Mouse (Mus musculus): Measurements from ENCODE around the gene Tns1. TPM values are rescaled to one million over a fixed set of nuclear protein-coding genes. Genes with fewer than 3 reads are reported as not detected.

Tns1 gene
- polyA plus RNA-seq, 1 experiment from 2014 or later, result 11.3 TPM

DNA sequence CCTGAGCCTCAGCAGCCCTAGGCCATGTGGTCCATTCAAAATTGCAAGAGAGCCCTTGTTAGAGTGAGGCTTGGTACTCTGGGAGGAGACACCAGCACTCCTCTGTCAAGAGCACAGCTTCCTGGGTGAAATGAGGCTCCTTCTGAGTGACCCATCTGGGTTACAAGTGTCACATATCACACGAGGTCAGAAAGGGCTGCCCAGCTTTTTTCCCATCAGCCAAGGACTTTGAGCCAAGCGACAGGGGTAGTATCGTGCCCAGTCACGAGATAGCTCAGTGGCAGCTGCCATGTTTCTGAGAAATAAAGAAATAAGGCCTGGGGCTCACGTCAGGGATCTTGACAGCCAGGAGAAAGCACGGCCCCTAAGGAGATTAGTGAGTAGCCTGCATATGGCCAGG is 186.4 kb downstream of the Tns1 start:
- Histone ChIP-seq H3K4me1 (ENCODE audit: control insufficient read depth, insufficient read depth, low read length) (no peaks in the 10 kb centered on the region), H3K4me3 (ENCODE audit: low read depth, low read length) (no peak overlapping the region), H3K4me2 (ENCODE audit: low read depth, low read length) (no peak overlapping the region), H3K9ac (replicated peaks; ENCODE audit: low read depth, low read length) (no peak overlapping the region), H3K9me3 (ENCODE audit: control insufficient read depth, low read length) (no peaks in the 10 kb centered on the region), H3K27ac (ENCODE audit: low read depth, low read length) (no peak overlapping the region), H3K36me3 (ENCODE audit: control insufficient read depth, insufficient read depth, low read length) (no peaks in the 10 kb centered on the region), H3K27me3 (ENCODE audit: control insufficient read depth, insufficient read depth, low read length) (no peaks in the 10 kb centered on the region)
- 80% methylated on average over 6 of the region's 6 CpGs for WGBS
- no peak for ATAC-seq (ENCODE audit: low read depth)

DNA sequence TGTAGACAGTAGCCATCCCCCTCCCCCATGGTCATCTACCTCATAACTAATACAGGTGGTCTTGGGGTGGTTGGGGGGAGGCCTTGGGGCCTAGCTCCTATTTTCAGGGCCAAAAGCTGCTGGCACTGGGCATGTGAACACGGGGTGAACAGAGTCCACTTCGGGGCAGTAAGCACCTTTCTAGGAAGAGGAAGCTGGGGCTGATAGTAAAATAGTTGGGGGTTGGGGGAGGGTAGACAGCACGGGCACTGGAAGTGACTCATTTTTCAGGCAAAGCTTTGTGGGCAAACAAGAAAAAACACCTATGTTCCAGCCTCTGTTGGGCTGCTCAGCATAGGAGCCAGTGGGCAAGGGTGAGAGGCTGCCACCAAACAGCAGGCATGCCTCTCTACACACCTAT is 187.7 kb downstream of the Tns1 start:
- WGBS, result 75% methylated on average over 3 of the region's 3 CpGs
- H3K4me3 ChIP-seq (ENCODE audit: low read depth, low read length), result no peak overlapping the region
- no peaks in the 10 kb centered on the region for H3K36me3 ChIP-seq (ENCODE audit: control insufficient read depth, insufficient read depth, low read length)
- no peaks in the 10 kb centered on the region for H3K4me1 ChIP-seq (ENCODE audit: control insufficient read depth, insufficient read depth, low read length)
- no peaks in the 10 kb centered on the region for H3K9me3 ChIP-seq (ENCODE audit: control insufficient read depth, low read length)
- H3K9ac ChIP-seq (replicated peaks; ENCODE audit: low read depth, low read length), result no peak overlapping the region
- no peak overlapping the region for H3K27ac ChIP-seq (ENCODE audit: low read depth, low read length)
- no peak overlapping the region for H3K4me2 ChIP-seq (ENCODE audit: low read depth, low read length)
- H3K27me3 ChIP-seq (ENCODE audit: control insufficient read depth, insufficient read depth, low read length), result no peaks in the 10 kb centered on the region
- no peak for ATAC-seq (ENCODE audit: low read depth)

DNA sequence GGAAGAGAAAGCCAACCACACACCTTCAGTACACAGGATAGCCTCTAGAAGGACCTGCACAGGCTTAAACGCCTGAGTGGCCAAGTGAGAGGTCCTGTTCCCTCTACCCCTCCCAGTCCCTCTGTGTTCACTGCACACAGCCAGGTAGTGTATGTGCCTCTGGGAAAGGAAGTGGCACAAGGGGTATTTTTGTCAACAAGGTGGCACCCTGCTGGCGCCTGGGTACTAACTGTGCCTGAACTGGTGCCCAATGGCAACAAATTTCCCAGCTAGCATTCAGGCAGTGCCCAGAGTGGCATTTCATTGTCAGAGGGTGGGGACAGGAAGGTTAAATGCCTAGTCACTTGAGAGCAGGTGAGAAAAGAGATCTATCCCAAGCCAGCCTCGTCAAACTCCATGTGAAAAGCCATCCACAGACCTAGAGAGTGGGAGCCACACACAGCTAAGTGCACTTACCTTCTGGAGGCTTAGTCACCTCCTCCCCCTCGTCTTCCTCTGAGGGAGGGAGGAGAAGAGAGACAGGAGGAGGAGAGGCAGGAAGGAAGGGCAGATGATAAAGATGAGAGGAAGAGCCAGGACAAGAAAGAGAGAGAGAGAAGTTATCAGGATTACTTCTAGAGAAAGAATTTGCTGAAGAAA is 188.7 kb downstream of the Tns1 start:
- Histone ChIP-seq H3K27me3 (ENCODE audit: control insufficient read depth, insufficient read depth, low read length) (no peaks in the 10 kb centered on the region), H3K4me1 (ENCODE audit: control insufficient read depth, insufficient read depth, low read length) (no peaks in the 10 kb centered on the region), H3K36me3 (ENCODE audit: control insufficient read depth, insufficient read depth, low read length) (no peaks in the 10 kb centered on the region), H3K27ac (ENCODE audit: low read depth, low read length) (no peak overlapping the region), H3K9me3 (ENCODE audit: control insufficient read depth, low read length) (no peaks in the 10 kb centered on the region), H3K4me3 (ENCODE audit: low read depth, low read length) (no peak overlapping the region), H3K4me2 (ENCODE audit: low read depth, low read length) (no peak overlapping the region), H3K9ac (replicated peaks; ENCODE audit: low read depth, low read length) (no peak overlapping the region)
- ATAC-seq (ENCODE audit: low read depth), result no peak
- WGBS, result 75% methylated on average over 4 of the region's 4 CpGs

DNA sequence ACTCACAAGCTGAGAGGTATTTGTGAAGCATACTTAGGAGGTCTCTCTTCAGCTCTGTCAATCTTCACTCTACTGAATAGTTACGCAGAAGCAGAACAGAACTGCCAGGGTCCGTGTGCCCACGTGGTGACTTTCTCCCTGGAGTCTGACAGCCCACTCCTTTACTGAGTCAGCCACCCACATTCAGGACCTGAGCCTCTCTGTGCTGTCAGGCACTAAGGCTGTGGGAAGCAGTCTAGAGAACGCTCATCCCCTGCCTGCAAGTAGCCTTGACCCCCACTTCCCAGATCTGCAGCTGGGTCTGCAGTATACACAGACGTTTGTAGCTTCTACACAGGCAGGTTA is 191.1 kb downstream of the Tns1 start:
- Histone ChIP-seq H3K9ac (replicated peaks; ENCODE audit: low read depth, low read length) (no peak overlapping the region), H3K4me2 (ENCODE audit: low read depth, low read length) (no peak overlapping the region), H3K4me3 (ENCODE audit: low read depth, low read length) (no peak overlapping the region), H3K27ac (ENCODE audit: low read depth, low read length) (no peak overlapping the region), H3K4me1 (ENCODE audit: control insufficient read depth, insufficient read depth, low read length) (no peaks in the 10 kb centered on the region), H3K27me3 (ENCODE audit: control insufficient read depth, insufficient read depth, low read length) (no peaks in the 10 kb centered on the region), H3K9me3 (ENCODE audit: control insufficient read depth, low read length) (no peaks in the 10 kb centered on the region), H3K36me3 (ENCODE audit: control insufficient read depth, insufficient read depth, low read length) (no peaks in the 10 kb centered on the region)
- no peak for ATAC-seq (ENCODE audit: low read depth)
- 77% methylated on average over 5 of the region's 5 CpGs for WGBS

DNA sequence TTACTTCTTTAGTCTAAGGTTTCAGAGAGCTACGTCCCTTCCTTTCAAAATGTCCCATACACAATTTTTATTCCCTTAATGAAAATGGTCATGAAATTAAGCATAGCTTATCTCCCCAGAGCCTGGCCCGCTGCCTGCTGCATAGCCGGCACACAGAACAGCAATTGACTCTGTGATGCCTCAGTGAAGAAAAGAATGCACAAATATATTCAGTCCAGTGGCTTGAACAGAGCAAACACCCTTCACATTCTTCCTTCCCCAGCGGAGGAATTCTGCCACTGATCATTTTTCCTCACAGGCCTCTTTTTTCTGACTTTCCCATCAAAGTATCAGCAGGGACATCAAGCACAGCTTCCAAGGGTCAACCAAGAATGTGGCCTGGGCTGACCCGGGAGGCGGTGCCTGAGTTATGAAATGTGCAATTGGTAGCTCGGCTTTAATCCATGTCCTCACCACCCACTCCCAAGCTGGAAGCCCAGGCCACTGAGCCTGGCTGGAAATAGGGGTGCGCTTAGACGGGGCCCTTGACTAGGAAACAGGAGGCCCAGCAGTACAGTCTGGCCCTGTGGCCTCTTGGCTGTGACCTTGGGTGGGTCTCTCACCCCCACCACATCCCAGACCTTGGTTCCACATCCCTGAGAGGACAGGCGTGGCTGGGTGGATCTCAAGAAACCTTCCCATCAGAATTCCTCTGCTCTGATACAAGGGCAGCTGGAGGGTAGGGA is 191.7 kb downstream of the Tns1 start:
- H3K9ac ChIP-seq (replicated peaks; ENCODE audit: low read depth, low read length), result no peak overlapping the region
- WGBS, result 75% methylated on average over 10 of the region's 10 CpGs

DNA sequence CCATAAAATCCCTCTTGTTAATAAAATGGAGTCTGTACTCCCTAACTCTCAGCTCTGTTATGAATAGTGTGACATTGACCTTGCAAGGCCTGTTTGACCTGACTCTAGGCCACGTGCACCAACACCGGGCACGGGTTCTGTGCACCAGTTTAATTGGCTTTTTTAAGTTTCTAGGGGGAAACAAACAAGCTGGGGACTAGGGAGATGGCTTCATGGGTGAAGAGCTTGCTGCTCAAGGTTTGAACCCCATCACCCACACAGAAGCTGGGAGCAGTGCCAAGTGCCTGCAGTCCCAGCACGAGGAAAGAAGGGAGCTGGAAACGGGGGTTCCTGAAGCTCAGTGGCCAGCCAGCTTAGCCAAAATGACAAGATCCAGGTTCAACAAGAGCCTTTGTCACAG is 192.4 kb downstream of the Tns1 start:
- no peaks in the 10 kb centered on the region for H3K36me3 ChIP-seq (ENCODE audit: control insufficient read depth, insufficient read depth, low read length)
- H3K9me3 ChIP-seq (ENCODE audit: control insufficient read depth, low read length), result no peaks in the 10 kb centered on the region
- no peaks in the 10 kb centered on the region for H3K4me1 ChIP-seq (ENCODE audit: control insufficient read depth, insufficient read depth, low read length)
- H3K27ac ChIP-seq (ENCODE audit: low read depth, low read length), result no peak overlapping the region
- WGBS, result 74% methylated on average over 5 of the region's 5 CpGs
- H3K4me2 ChIP-seq (ENCODE audit: low read depth, low read length), result no peak overlapping the region
- H3K9ac ChIP-seq (replicated peaks; ENCODE audit: low read depth, low read length), result no peak overlapping the region
- no peak for ATAC-seq (ENCODE audit: low read depth)
- H3K4me3 ChIP-seq (ENCODE audit: low read depth, low read length), result no peak overlapping the region
- no peaks in the 10 kb centered on the region for H3K27me3 ChIP-seq (ENCODE audit: control insufficient read depth, insufficient read depth, low read length)

More for the DNA sequence above, 191.7 kb downstream of the Tns1 start:
- Histone ChIP-seq H3K27ac (ENCODE audit: low read depth, low read length) (no peak overlapping the region), H3K4me1 (ENCODE audit: control insufficient read depth, insufficient read depth, low read length) (no peaks in the 10 kb centered on the region), H3K36me3 (ENCODE audit: control insufficient read depth, insufficient read depth, low read length) (no peaks in the 10 kb centered on the region), H3K27me3 (ENCODE audit: control insufficient read depth, insufficient read depth, low read length) (no peaks in the 10 kb centered on the region), H3K4me2 (ENCODE audit: low read depth, low read length) (no peak overlapping the region), H3K4me3 (ENCODE audit: low read depth, low read length) (no peak overlapping the region), H3K9me3 (ENCODE audit: control insufficient read depth, low read length) (no peaks in the 10 kb centered on the region)
- no peak for ATAC-seq (ENCODE audit: low read depth)

DNA sequence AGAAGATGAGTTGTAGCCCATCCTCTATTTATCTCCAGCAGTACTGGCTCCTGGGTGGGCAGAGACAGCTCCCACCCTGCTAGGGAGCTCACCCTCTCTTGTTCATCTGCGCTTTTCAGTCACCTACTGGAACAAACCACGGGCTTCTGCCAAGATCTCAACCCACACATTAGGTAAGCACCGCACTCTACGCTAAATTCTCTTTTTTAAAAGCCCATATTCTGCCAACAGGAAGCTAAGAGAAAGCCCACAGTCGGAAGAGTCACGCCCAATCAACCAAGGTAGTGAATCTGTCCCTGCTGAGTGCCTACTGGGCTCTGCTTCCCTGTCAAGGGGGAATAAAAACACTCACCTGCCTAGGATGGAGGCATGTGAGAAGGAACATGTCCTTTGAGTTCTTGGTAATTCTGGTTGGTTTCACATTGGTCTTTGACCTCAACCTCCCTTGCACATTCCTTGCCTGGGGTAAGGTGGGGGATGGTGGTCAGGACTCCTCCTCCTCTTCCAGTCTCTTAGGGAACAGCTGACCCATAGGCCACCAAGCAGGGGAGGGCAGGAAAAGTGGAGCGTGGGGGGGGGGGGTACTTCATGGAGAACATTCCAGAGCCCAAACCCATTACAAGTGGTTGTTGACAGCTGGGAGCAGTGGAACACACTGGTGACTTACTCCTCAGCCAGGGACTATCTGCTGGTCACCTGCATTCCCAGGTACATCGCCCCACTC is 193.7 kb downstream of the Tns1 start:
- Histone ChIP-seq H3K9me3 (ENCODE audit: control insufficient read depth, low read length) (no peaks in the 10 kb centered on the region), H3K4me2 (ENCODE audit: low read depth, low read length) (no peak overlapping the region), H3K4me1 (ENCODE audit: control insufficient read depth, insufficient read depth, low read length) (no peaks in the 10 kb centered on the region), H3K9ac (replicated peaks; ENCODE audit: low read depth, low read length) (no peak overlapping the region), H3K27ac (ENCODE audit: low read depth, low read length) (no peak overlapping the region), H3K27me3 (ENCODE audit: control insufficient read depth, insufficient read depth, low read length) (no peaks in the 10 kb centered on the region), H3K4me3 (ENCODE audit: low read depth, low read length) (no peak overlapping the region), H3K36me3 (ENCODE audit: control insufficient read depth, insufficient read depth, low read length) (no peaks in the 10 kb centered on the region)
- no peak for ATAC-seq (ENCODE audit: low read depth)
- WGBS, result 93% methylated on average over 8 of the region's 8 CpGs

DNA sequence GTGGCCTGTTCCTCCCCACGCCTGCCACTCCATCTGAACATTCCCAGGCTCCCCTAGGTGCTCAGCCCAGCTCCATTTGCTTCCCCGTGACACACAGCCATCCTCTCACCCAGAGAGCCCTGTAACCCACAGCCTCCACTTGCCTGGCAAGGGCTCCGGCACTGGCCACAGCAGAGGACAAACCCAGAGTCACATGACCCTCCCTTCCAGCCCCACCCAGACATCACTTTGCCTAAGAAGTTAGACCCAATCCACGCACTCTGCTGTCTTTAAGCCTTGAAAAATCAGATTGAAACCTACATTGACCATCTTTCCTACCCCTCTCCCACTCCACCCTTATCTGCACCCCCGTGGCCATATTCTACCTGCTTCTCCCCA is 194.3 kb downstream of the Tns1 start:
- Histone ChIP-seq H3K4me3 (ENCODE audit: low read depth, low read length) (no peak overlapping the region), H3K9me3 (ENCODE audit: control insufficient read depth, low read length) (no peaks in the 10 kb centered on the region), H3K4me2 (ENCODE audit: low read depth, low read length) (no peak overlapping the region), H3K4me1 (ENCODE audit: control insufficient read depth, insufficient read depth, low read length) (no peaks in the 10 kb centered on the region), H3K9ac (replicated peaks; ENCODE audit: low read depth, low read length) (no peak overlapping the region), H3K27me3 (ENCODE audit: control insufficient read depth, insufficient read depth, low read length) (no peaks in the 10 kb centered on the region), H3K27ac (ENCODE audit: low read depth, low read length) (no peak overlapping the region), H3K36me3 (ENCODE audit: control insufficient read depth, insufficient read depth, low read length) (no peaks in the 10 kb centered on the region)
- no peak for ATAC-seq (ENCODE audit: low read depth)
- WGBS, result 90% methylated on average over 5 of the region's 5 CpGs

DNA sequence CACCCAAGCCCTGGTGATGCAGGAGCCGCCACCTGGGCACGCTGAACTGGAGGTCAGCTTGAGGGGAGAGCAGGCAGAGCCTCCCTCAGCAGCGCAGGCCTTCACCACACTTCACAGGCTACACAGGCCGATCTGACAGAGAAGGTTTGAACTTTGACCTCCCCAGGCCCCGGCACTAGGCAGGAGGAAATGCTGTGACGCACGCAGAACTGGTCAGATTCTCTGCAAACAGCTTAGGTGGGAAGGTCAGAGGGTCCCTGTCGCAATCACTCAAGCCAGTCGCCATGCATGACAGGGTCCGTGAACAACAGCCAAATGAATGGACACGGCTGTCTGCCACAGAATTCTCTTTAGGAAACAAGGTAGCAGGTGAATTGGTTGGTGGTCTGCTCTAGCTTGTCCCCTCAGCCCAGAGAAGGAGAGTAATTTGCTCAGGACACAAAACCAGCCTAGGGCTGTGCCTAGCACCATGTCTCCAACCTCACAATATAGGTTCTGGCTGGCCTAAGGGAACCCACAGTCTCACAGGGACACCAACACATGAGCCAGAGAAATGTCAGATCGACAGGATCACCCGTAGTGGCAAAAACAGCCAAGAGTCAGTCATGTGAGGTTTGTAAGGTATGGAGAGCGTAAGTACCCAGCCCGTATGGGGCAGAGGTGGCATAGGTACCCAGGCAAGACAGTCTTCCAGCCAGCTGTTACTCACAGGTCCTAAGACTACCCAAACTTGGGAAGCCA is 194.9 kb downstream of the Tns1 start:
- no peak overlapping the region for H3K4me2 ChIP-seq (ENCODE audit: low read depth, low read length)
- H3K4me1 ChIP-seq (ENCODE audit: control insufficient read depth, insufficient read depth, low read length), result no peaks in the 10 kb centered on the region
- no peaks in the 10 kb centered on the region for H3K27me3 ChIP-seq (ENCODE audit: control insufficient read depth, insufficient read depth, low read length)
- 73% methylated on average over 15 of the region's 15 CpGs for WGBS
- no peak for ATAC-seq (ENCODE audit: low read depth)
- H3K36me3 ChIP-seq (ENCODE audit: control insufficient read depth, insufficient read depth, low read length), result no peaks in the 10 kb centered on the region
- no peak overlapping the region for H3K9ac ChIP-seq (replicated peaks; ENCODE audit: low read depth, low read length)
- H3K27ac ChIP-seq (ENCODE audit: low read depth, low read length), result no peak overlapping the region
- H3K4me3 ChIP-seq (ENCODE audit: low read depth, low read length), result no peak overlapping the region
- no peaks in the 10 kb centered on the region for H3K9me3 ChIP-seq (ENCODE audit: control insufficient read depth, low read length)
